Mouse (Mus musculus) hindbrain, embryonic 10.5 days (tissue): ENCODE measurements around the gene Entpd1. TPM values are rescaled to one million over a fixed set of nuclear protein-coding genes. Genes with fewer than 3 reads are reported as not detected.

Experiments used
- DNase-seq: peaks from one replicate; pipeline ENCODE4 v3.0.0-alpha.2; 2017; ENCODE audit warnings: low spot score
- H3K27ac ChIP-seq: fragments of 300-500 bp; sonication (generic); 2 replicates; pipeline ENCODE4 v1.5.1; 2016; ENCODE audit warnings: mild to moderate bottlenecking, moderate library complexity
- H3K27me3 ChIP-seq: fragments of 300-500 bp; sonication (generic); 2 replicates; pipeline ENCODE4 v1.6.1; 2016; ENCODE audit warnings: mild to moderate bottlenecking; ENCODE audit not compliant: poor library complexity, insufficient read depth, severe bottlenecking
- H3K36me3 ChIP-seq: fragments of 300-500 bp; sonication (generic); 2 replicates; pipeline ENCODE4 v1.6.1; 2016; ENCODE audit warnings: mild to moderate bottlenecking, moderate library complexity
- H3K4me1 ChIP-seq: fragments of 300-500 bp; sonication (generic); replicated peaks from 2 replicates; pipeline ENCODE4 v1.6.1; 2016; ENCODE audit warnings: mild to moderate bottlenecking
- H3K4me3 ChIP-seq: fragments of 300-500 bp; sonication (generic); 2 replicates; pipeline ENCODE4 v1.5.1; 2016; ENCODE audit warnings: mild to moderate bottlenecking, moderate library complexity
- H3K9me3 ChIP-seq: fragments of 300-500 bp; sonication (generic); 2 replicates; pipeline ENCODE4 v1.6.1; 2016; ENCODE audit warnings: mild to moderate bottlenecking, moderate library complexity
- WGBS: fragments of 180-500 bp; shearing (Covaris S2); methylation state at CpG from one replicate; pipeline ENCODE4 v1.1.7; 2016; 5-methylcytosine and 5-hydroxymethylcytosine counted together
- polyA plus RNA-seq: library from polyadenylated mRNA; unstranded; fragments of >200 nt; fragmentation: Nextera tagmentation; extraction: Ambion mirVana; gene quantifications from 2 replicates; pipeline ENCODE4 v1.2.1, GENCODE M21; 2016

The Entpd1 gene
- polyA plus RNA-seq, 1 experiment from 2014 or later: 5.0 TPM

DNA sequence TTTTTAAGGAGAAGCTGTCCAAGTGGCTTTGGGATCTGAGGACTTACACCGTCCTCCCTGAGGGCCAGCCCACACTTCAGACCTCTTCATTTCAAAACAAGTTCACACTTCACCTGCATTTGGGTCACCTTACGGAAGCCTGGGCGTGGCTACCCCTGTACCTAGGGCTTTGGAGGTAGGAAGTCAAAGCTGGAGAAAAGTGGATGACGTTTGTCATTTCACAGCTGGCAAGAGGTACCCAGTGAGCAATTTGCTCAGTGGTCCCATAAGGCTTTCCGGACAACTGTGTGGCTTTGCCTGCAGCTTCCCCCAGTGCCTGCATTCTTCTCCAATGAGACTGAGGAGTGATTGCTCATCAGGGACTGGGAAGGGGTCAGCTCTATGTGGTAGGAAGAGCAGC lies 46.8 kb downstream of the Entpd1 start:
- no peak overlapping the region for H3K4me3 ChIP-seq
- H3K27ac ChIP-seq: no peak overlapping the region
- DNase-seq: no peak
- H3K27me3 ChIP-seq: peaks cover 6% of the 10 kb centered on the region
- no peaks in the 10 kb centered on the region for H3K36me3 ChIP-seq
- 53% methylated on average over 5 of the region's 5 CpGs for WGBS
- peaks cover 22% of the 10 kb centered on the region for H3K4me1 ChIP-seq
- no peaks in the 10 kb centered on the region for H3K9me3 ChIP-seq

DNA sequence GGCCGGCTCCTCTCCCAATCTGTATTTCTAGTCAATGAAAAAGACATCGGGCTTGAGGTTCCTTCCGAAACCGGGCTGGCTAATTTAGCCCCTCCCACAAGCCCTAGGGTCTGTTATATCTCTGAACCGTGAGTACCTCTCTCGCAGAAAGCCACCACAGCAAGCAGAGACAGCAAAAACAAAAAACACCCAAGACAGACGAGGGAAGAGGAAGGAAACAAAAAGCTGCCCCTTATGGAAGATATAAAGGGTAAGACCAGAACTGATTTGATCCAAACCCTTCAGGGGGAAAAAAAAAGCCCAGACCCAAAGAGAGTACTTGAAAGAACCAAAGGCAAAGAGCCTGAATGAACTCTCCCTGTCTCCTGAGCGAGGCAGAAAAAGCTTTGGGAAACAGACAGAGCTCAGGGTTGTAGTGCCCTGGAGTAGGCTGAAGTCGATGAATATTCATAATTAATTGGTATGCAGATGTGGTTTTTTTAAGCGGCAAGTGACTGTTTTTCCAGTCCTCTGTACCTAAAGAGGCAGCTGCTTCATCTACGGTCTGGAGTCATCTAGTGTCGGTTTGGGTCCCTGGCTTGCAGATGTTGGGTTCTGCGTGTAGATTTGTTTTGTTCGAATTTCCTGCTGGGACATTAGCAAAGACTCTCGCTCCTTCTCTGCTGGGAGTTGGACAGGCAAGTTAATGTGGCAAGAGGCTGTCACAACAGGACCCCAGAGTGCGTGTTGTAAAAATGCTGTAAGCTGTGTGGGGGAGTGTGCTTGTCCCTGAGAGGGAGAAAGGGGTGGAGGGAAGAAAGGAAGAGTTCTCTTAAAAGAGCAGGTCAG lies 47.7 kb downstream of the Entpd1 start:
- WGBS: 1% methylated on average over 16 of the region's 16 CpGs
- DNase-seq: peak; percentile 43

DNA sequence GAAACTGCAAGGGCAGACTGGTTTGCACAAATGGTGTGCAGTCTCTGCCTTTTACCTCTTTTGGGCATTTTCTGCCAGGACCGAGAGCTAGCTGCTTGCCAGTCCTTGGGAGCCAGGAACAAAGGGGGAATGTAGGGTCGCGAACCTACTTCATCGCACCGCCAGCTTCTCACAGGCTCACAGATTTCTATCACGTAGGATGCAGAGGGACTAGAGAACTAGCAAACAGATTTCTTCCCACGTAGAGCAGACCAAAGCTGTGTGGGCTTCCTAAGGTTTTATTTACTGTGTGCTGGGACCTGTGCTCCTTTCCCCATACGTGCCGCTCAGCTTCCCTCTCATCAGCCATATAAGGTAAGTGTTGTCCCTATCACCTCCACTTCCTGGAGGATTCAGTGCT lies 48.3 kb downstream of the Entpd1 start:
- Histone ChIP-seq H3K4me3 (peak overlapping the region; percentile 53), H3K9me3 (no peaks in the 10 kb centered on the region), H3K36me3 (no peaks in the 10 kb centered on the region), H3K4me1 (peaks cover 22% of the 10 kb centered on the region), H3K27me3 (peaks cover 6% of the 10 kb centered on the region), H3K27ac (peak overlapping the region; percentile 84)
- no peak for DNase-seq
- WGBS: 11% methylated on average over 9 of the region's 9 CpGs

More for the DNA sequence above, 47.7 kb downstream of the Entpd1 start:
- no peaks in the 10 kb centered on the region for H3K36me3 ChIP-seq
- H3K4me3 ChIP-seq: peak overlapping the region; percentile 53
- H3K27ac ChIP-seq: peak overlapping the region; percentile 84
- H3K27me3 ChIP-seq: peaks cover 6% of the 10 kb centered on the region
- no peaks in the 10 kb centered on the region for H3K9me3 ChIP-seq
- peaks cover 22% of the 10 kb centered on the region for H3K4me1 ChIP-seq

DNA sequence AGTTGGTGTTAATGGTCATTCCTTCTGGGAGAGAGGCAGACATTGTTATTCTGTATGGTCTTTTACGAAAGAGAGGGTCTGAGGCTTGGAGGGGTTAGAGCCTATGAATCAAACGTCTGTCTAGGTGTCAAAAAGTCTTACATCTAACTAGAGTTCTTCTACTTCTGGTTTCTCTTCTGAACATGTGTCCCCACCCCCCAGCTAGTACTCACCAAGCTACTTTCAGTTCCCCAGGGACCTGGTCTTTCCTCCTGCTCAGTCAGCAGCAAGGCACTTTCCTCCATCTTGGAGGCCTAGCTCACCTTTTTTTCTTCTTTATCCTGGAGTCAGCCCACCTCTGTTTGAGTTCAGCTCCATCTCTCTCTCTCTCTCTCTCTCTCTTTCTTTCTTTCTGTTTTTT lies 48.9 kb downstream of the Entpd1 start:
- 89% methylated on average over 2 of the region's 2 CpGs for WGBS
- Histone ChIP-seq H3K4me3 (peak overlapping the region; percentile 53; the same call in 1 of the 2 replicates), H3K27ac (no peak overlapping the region)

DNA sequence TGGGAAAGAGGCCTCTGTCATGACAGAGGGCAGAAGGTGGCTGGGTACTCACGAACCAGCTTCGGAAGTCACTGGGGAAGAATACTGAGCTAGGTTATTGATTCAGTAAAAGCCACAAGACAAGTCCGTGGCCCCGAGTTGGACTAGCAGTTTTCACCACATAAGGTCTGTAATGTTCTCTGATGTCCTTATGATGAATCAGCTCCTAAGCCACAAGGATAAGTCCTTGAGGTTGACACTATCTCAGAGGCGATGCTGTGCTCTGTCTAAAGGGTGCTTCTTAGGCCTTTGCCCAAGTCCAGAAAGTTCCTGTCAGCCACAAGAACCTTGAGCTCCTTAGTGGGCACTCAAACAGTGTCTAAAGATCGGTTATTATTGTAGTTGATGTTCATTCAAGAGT lies 49.7 kb downstream of the Entpd1 start:
- peaks cover 6% of the 10 kb centered on the region for H3K27me3 ChIP-seq
- no peak overlapping the region for H3K4me3 ChIP-seq
- 85% methylated on average over 6 of the region's 6 CpGs for WGBS
- no peaks in the 10 kb centered on the region for H3K9me3 ChIP-seq
- H3K27ac ChIP-seq: no peak overlapping the region
- H3K4me1 ChIP-seq: peaks cover 22% of the 10 kb centered on the region
- no peaks in the 10 kb centered on the region for H3K36me3 ChIP-seq
- no peak for DNase-seq

More for the DNA sequence above, 48.9 kb downstream of the Entpd1 start:
- Histone ChIP-seq H3K36me3 (no peaks in the 10 kb centered on the region), H3K4me1 (peaks cover 22% of the 10 kb centered on the region), H3K9me3 (no peaks in the 10 kb centered on the region), H3K27me3 (peaks cover 6% of the 10 kb centered on the region)
- no peak for DNase-seq

DNA sequence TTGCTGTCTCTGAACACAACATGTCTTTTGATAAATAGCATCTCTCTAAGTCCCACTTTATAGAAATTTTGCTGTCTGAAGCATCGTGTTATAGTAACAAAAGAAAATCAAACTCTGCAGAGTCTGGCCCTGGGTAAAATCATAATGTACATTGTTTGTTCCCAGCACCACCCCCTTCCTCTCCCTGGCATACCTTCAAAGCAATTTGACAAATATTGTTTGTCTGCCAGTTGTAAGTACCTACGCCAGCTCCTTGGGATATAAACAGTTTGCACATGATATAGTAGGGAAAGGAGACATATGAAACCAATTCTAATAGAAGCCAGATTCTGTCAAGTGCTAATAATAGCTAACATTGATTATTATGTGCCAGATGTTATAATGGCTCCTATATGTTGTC lies 50.6 kb downstream of the Entpd1 start:
- H3K4me3 ChIP-seq: no peak overlapping the region
- H3K27ac ChIP-seq: no peak overlapping the region
- peaks cover 22% of the 10 kb centered on the region for H3K4me1 ChIP-seq
- H3K9me3 ChIP-seq: no peaks in the 10 kb centered on the region
- 81% methylated on average over 2 of the region's 2 CpGs for WGBS
- peaks cover 6% of the 10 kb centered on the region for H3K27me3 ChIP-seq
- H3K36me3 ChIP-seq: no peaks in the 10 kb centered on the region
- no peak for DNase-seq

DNA sequence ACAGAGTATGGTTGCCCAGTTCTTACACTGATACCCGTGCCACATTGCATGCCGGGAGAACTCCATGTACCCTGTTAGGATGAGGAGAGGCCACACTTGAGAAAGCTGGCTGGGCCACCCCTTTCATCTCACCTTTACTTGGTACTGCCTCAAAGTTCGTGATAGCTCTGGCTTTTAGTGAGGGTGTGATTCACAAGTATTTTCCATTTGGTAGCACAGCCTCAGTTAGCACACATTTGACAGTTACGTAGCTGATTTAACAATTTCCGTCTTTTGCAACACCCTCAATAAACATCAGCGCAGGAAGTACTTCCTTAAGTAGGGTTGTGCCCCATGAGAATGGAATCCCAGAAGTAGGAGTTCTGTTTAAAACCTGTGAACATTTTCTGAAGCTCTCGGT lies 53.6 kb downstream of the Entpd1 start:
- 89% methylated on average over 7 of the region's 7 CpGs for WGBS
- H3K36me3 ChIP-seq: no peaks in the 10 kb centered on the region
- H3K4me1 ChIP-seq: peaks cover 2% of the 10 kb centered on the region; the same call in 1 of the 2 replicates
- no peak for DNase-seq
- no peak overlapping the region for H3K4me3 ChIP-seq
- no peak overlapping the region for H3K27ac ChIP-seq
- no peaks in the 10 kb centered on the region for H3K27me3 ChIP-seq
- H3K9me3 ChIP-seq: no peaks in the 10 kb centered on the region

DNA sequence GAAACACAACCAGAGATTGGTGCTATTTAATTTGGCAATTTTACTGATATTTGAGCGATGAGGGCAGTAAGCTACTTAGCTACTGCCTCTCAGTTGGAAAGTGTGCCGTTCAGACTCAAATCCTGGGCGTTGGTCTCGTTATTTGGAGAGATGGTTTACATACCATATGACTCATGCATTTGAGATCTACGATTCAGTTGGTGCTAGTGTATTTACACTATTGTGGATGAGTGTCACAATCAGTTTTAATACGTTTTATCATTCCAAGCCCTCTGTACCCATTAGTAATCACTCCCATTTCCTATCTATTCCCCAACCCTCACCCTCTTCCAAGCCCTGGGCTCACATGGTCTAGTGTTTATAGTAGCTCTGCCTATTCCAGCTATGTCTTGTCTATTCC lies 54.9 kb downstream of the Entpd1 start:
- Histone ChIP-seq H3K4me1 (no peaks in the 10 kb centered on the region), H3K36me3 (no peaks in the 10 kb centered on the region), H3K27ac (no peak overlapping the region), H3K9me3 (no peaks in the 10 kb centered on the region), H3K4me3 (no peak overlapping the region), H3K27me3 (no peaks in the 10 kb centered on the region)
- WGBS: 90% methylated on average over 6 of the region's 6 CpGs
- DNase-seq: no peak

DNA sequence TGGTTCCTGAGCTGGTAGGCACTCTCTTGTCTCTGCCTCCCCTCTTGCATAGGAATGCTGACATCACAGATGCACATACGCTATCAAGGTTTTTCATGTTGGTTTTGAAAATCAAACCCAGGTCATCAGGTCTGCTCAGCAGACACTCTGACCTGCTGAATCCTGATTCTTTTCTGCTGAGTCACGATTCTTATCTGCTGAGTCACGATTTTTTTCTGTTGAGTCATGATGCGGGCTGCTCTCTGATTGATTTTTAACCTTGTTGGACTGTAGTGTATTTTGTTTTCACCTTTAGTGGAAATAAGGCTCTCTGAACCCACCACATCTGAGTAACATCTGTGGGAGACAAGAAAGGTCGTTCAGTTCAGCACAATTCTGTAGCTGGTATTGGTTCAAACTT lies 63.2 kb downstream of the Entpd1 start:
- Histone ChIP-seq H3K27me3 (no peaks in the 10 kb centered on the region), H3K4me3 (no peak overlapping the region), H3K27ac (no peak overlapping the region), H3K36me3 (no peaks in the 10 kb centered on the region), H3K9me3 (no peaks in the 10 kb centered on the region), H3K4me1 (peaks cover 5% of the 10 kb centered on the region)
- WGBS: 87% methylated on average over 5 of the region's 5 CpGs
- no peak for DNase-seq

DNA sequence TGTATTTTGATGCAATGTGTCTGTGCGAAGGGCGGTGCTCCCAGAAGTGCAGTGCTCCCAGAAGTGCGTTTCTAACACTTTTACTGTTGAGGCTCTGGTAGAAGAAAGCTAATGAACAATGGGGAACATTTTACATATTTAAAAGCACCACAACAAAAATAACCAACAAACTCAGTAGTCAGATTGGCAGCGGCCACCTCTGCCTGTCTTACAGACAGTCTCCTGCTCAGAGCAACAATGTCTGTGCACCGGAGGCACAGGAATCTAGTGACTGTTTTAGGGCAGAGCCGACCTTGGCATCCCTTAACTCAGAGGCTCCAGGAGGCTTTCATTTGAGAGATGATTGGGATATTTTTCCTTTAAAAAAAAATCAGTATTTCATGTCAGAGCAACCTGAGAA lies 65.9 kb downstream of the Entpd1 start:
- Histone ChIP-seq H3K9me3 (no peaks in the 10 kb centered on the region), H3K4me1 (peaks cover 5% of the 10 kb centered on the region), H3K27me3 (no peaks in the 10 kb centered on the region), H3K4me3 (no peak overlapping the region), H3K27ac (no peak overlapping the region), H3K36me3 (no peaks in the 10 kb centered on the region)
- WGBS: 89% methylated on average over 6 of the region's 6 CpGs
- DNase-seq: no peak

DNA sequence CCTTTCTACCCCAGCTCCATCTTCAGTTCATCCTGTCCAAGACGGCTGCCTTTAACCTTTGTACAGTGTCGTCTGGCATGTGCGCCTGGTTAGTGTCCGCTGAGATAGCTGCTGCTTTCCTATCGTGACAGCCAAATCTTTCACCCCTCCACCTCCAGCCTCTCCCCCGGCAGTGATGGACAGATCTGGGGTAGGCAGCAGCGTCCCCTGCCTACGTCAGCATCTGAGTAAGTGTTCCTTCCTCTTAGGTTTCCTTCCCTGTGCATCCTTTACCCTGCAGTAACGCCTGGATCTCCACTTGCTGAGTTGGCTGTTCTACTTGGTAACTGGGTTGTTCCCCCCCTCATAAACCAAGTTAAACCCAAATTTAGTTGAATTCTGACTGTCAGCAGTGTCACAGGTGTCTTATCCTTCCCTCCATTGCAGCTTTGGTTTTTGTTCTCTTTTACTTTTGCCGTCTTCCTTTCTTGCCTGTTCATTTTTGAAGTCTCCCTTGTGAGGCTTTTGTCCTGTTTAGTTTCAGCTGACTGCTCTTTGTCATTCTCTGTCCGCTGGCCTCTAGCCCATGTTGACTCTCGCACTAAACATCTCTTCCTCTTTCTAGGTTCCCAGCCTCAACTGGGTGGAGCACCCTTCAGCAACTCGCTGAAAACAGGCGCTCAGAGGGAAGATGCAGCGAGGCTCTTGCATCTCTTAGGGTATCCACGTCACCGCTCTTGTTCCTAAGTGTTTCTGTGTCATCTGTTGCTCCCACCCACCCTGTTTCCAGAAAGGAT lies 66.6 kb downstream of the Entpd1 start:
- Histone ChIP-seq H3K27ac (no peak overlapping the region), H3K4me1 (peaks cover 5% of the 10 kb centered on the region), H3K36me3 (no peaks in the 10 kb centered on the region), H3K9me3 (no peaks in the 10 kb centered on the region), H3K4me3 (no peak overlapping the region), H3K27me3 (no peaks in the 10 kb centered on the region)
- DNase-seq: no peak
- WGBS: 62% methylated on average over 17 of the region's 17 CpGs

DNA sequence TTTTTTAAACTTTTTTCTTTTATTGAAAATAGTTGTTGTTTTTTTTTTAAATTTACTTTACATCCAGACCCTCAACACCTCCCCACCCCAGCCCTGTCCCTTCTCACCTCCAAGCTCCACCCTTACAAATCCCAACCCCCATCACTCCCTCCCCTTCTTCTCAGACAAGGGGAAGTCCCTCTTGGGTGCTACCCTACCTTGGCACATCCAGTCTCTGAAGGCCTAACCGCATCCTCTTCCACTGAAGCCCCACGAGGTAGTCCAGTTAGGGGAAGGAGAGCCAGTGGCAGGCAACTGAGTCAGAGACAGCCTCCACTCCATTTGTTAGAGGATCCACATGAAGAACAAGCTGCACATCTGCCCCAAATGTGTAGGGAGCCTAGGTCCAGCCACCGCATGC lies 67.5 kb downstream of the Entpd1 start:
- H3K4me1 ChIP-seq: peaks cover 5% of the 10 kb centered on the region
- no peak for DNase-seq
- no peaks in the 10 kb centered on the region for H3K27me3 ChIP-seq
- H3K4me3 ChIP-seq: no peak overlapping the region
- H3K36me3 ChIP-seq: no peaks in the 10 kb centered on the region
- WGBS: 87% methylated on average over 3 of the region's 3 CpGs
- no peak overlapping the region for H3K27ac ChIP-seq
- H3K9me3 ChIP-seq: no peaks in the 10 kb centered on the region

DNA sequence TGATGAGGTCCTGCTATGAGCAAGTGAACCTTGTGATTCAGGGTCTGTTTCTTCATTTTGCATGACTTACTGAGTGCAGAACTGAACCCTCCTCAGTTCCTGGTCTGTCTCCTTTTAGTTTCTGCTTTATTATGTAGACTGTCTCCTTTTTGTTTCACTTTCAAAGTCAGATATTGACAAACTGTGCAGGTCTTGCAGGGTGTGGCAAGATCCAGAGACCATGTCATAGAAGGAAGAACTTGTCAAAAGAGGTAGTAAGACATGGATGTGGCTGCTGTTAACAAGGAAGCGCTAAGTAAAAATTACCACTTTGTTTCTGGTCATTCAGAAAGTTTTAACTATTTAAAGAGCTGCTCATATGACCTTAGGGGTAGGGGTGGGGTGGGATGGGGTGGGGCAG lies 72.0 kb downstream of the Entpd1 start:
- Histone ChIP-seq H3K4me1 (no peaks in the 10 kb centered on the region), H3K9me3 (no peaks in the 10 kb centered on the region), H3K36me3 (no peaks in the 10 kb centered on the region), H3K27me3 (no peaks in the 10 kb centered on the region), H3K4me3 (no peak overlapping the region), H3K27ac (no peak overlapping the region)
- WGBS: 88% methylated on average over 1 of the region's 1 CpGs
- no peak for DNase-seq
